Mouse (Mus musculus): ENCODE measurements at regions not wholly inside any gene's neighbourhood (a gene's known extent, or its start where the extent isn't known, plus 50 kb on each side); places are given as distances from the start of the nearest gene placed in this dataset.
A peak's percentile ranks its signal among the peaks of the same experiment; 100 is the strongest.

GRCm38 (mm10) chr7:119089931-119090330 is 94.5 kb downstream of the Gpr139 start:
- 57% methylated on average over 2 of the region's 2 CpGs for WGBS
- no peak for TF ChIP-seq CTCF (IDR thresholded peaks at IDR 0.05)
- no peaks in the 10 kb centered on the region for H3K4me1 ChIP-seq (ENCODE audit: insufficient read depth, low read length)
- DNase-seq (ENCODE audit: low spot score) (peak; percentile 69), ATAC-seq (ENCODE audit: low FRiP score) (no peak)
- H3K9ac ChIP-seq (replicated peaks; ENCODE audit: low read length, poor library complexity, severe bottlenecking) = no peak overlapping the region
- no peaks in the 10 kb centered on the region for H3K9me3 ChIP-seq (ENCODE audit: low read length)
- H3K27ac ChIP-seq (ENCODE audit: low read depth, low read length) = no peak overlapping the region
- H3K4me3 ChIP-seq (ENCODE audit: low read depth, low read length) = no peak overlapping the region
- H3K4me2 ChIP-seq (ENCODE audit: low read depth, low read length, poor library complexity, severe bottlenecking) = no peak overlapping the region
- H3K27me3 ChIP-seq (ENCODE audit: insufficient read depth, low read length) = 0 out of 2 replicates have a peak, but pooled peaks cover 4% of the 10 kb centered on the region
- H3K36me3 ChIP-seq (ENCODE audit: insufficient read depth, low read length) = no peaks in the 10 kb centered on the region

DNA sequence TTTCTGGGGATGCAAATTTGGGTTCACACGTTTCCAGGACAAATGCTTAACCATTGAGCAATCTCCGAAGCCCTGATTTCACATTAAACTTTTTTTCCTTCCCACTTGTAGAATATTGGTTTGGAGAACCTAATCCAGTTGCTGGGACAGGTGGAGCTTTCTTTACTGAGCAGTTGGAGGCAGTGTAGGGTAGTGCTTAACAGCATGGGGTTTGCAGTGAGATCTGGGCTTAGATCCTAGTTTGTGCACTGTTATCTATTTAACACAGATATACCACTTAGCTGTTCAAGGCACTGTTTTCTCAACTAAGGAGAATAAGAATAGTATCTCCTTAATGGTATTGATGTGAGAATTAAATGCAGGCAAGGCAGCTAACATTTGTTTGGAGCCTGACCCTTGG is 93.5 kb upstream of the Gprc5b start:
- H3K4me3 ChIP-seq (ENCODE audit: low read depth, low read length) = no peak overlapping the region
- H3K27ac ChIP-seq (ENCODE audit: low read depth, low read length) = no peak overlapping the region
- H3K4me2 ChIP-seq (ENCODE audit: low read depth, low read length, poor library complexity, severe bottlenecking) = no peak overlapping the region
- no peak overlapping the region for H3K9ac ChIP-seq (replicated peaks; ENCODE audit: low read length, poor library complexity, severe bottlenecking)
- no peaks in the 10 kb centered on the region for H3K36me3 ChIP-seq (ENCODE audit: insufficient read depth, low read length)
- H3K27me3 ChIP-seq (ENCODE audit: insufficient read depth, low read length) = 0 out of 2 replicates have a peak, but pooled peaks cover 4% of the 10 kb centered on the region
- no peaks in the 10 kb centered on the region for H3K4me1 ChIP-seq (ENCODE audit: insufficient read depth, low read length)
- DNase-seq (ENCODE audit: low spot score) (no peak), ATAC-seq (ENCODE audit: low FRiP score) (no peak)
- 75% methylated on average over 2 of the region's 2 CpGs for WGBS
- H3K9me3 ChIP-seq (ENCODE audit: low read length) = no peaks in the 10 kb centered on the region
- TF ChIP-seq CTCF (IDR thresholded peaks at IDR 0.05) = no peak

DNA sequence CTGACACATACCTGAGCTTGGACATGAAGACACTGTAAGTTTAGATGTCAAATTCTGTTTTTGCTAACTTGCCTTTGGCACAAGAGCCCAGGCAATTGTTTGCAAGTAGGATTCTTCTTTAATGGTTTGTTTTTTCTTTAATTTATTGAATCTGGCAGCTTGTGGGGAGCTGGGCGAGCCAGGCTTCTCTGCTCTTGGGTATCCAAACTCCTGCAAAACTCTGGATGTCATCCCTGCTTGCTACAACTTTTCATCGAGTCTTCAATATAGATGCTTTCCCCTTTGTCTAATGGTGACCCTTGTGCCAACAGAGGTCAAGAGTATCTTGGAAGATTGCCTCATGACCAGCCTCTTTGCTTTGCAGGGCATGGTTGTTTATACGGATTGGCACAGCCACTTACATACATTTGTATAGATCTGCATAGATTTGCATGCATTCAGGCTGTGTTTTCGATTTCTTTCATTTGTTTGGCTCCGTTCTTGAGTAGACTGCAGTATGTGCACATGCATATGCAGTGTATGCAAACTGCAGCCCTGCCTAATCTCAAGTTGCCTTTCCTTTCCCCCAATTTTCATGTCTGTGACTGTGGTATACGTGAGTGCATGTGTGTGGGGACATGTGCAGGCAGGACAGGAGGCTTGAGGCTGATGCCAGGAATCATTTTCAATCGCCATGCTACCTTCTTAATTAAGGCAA is 92.9 kb upstream of the Gprc5b start:
- Histone ChIP-seq H3K36me3 (ENCODE audit: insufficient read depth, low read length) (no peaks in the 10 kb centered on the region), H3K4me1 (ENCODE audit: insufficient read depth, low read length) (no peaks in the 10 kb centered on the region), H3K27me3 (ENCODE audit: insufficient read depth, low read length) (0 out of 2 replicates have a peak, but pooled peaks cover 4% of the 10 kb centered on the region), H3K4me3 (ENCODE audit: low read depth, low read length) (no peak overlapping the region), H3K9me3 (ENCODE audit: low read length) (no peaks in the 10 kb centered on the region), H3K27ac (ENCODE audit: low read depth, low read length) (no peak overlapping the region), H3K4me2 (ENCODE audit: low read depth, low read length, poor library complexity, severe bottlenecking) (no peak overlapping the region), H3K9ac (replicated peaks; ENCODE audit: low read length, poor library complexity, severe bottlenecking) (no peak overlapping the region)
- no peak for TF ChIP-seq CTCF (IDR thresholded peaks at IDR 0.05)
- DNase-seq (ENCODE audit: low spot score) = peak; percentile 5
- no peak for ATAC-seq (ENCODE audit: low FRiP score)
- WGBS = 45% methylated on average over 7 of the region's 7 CpGs

GRCm38 (mm10) chr7:119085696-119086451 is 90.9 kb upstream of the Gprc5b start:
- 24% methylated on average over 13 of the region's 13 CpGs for WGBS
- no peak overlapping the region for H3K4me2 ChIP-seq (ENCODE audit: low read depth, low read length, poor library complexity, severe bottlenecking)
- H3K9ac ChIP-seq (replicated peaks; ENCODE audit: low read length, poor library complexity, severe bottlenecking) = no peak overlapping the region
- no peak for ATAC-seq (ENCODE audit: low FRiP score)
- H3K27me3 ChIP-seq (ENCODE audit: insufficient read depth, low read length) = 0 out of 2 replicates have a peak, but pooled peaks cover 4% of the 10 kb centered on the region
- no peak overlapping the region for H3K4me3 ChIP-seq (ENCODE audit: low read depth, low read length)
- no peaks in the 10 kb centered on the region for H3K36me3 ChIP-seq (ENCODE audit: insufficient read depth, low read length)
- H3K9me3 ChIP-seq (ENCODE audit: low read length) = no peaks in the 10 kb centered on the region
- H3K4me1 ChIP-seq (ENCODE audit: insufficient read depth, low read length) = no peaks in the 10 kb centered on the region
- TF ChIP-seq CTCF (IDR thresholded peaks at IDR 0.05) = no peak
- no peak overlapping the region for H3K27ac ChIP-seq (ENCODE audit: low read depth, low read length)
- peak; percentile 43 for DNase-seq (ENCODE audit: low spot score)

DNA sequence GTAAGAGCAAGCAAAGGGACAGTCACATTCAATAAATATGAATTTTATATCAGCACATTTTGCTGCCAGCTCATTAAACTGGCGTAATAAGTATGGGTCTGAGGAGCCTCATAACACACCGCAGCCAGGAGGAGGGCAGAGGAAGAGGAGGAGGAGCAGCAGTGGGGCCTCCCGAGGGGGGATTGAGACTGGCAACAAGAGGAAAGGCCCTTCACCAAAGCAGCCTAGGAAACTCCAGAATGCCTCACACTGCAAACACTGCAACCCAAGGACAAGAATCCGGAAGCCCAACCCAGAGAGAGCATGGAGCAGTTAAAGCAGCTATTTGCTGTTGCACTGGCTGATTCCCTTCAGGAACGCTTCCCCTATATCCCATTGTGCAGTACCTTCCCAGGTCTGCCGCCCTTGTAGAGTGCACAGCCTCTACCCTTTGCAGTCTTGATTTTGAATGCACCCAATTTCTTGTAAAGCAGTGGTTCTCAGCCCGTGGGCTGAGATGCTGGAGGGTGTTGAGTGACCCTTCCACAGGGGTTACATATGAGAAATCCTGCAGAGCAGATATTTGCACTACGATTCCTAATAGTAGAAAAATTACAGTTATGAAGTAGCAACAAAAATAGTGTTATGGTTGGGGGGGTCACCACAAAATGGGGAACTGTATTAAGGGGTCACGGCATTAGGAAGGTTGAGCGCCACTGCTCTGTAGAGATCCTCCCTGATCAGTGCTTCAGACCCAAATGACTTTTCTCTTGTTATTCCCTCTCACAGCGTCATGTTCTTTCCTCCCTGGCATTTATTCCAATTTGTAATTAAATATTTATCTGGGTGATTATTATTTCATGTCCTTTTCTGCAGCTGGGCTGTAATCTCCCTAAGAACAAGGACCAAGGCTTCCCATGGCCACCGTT is 82.0 kb upstream of the Gprc5b start:
- peak; percentile 85 for ATAC-seq (ENCODE audit: low FRiP score)
- Histone ChIP-seq H3K4me2 (ENCODE audit: low read depth, low read length, poor library complexity, severe bottlenecking) (peak overlapping the region; percentile 18), H3K36me3 (ENCODE audit: insufficient read depth, low read length) (no peaks in the 10 kb centered on the region), H3K4me3 (ENCODE audit: low read depth, low read length) (no peak overlapping the region), H3K27ac (ENCODE audit: low read depth, low read length) (no peak overlapping the region), H3K9ac (replicated peaks; ENCODE audit: low read length, poor library complexity, severe bottlenecking) (no peak overlapping the region; the same call in 1 of the 2 replicates), H3K9me3 (ENCODE audit: low read length) (no peaks in the 10 kb centered on the region), H3K4me1 (ENCODE audit: insufficient read depth, low read length) (peaks cover 3% of the 10 kb centered on the region; the same call in 1 of the 2 replicates), H3K27me3 (ENCODE audit: insufficient read depth, low read length) (no peaks in the 10 kb centered on the region)
- TF ChIP-seq CTCF (IDR thresholded peaks at IDR 0.05) = 0 out of 2 replicates have a peak, but pooled peaks have one; percentile 7
- WGBS = 39% methylated on average over 12 of the region's 12 CpGs
- DNase-seq (ENCODE audit: low spot score) = peak; percentile 69

All from midbrain, postnatal 0 days (tissue).